Mouse (Mus musculus): ENCODE data around the gene Arhgef2.

Gene Arhgef2

GRCm38 (mm10) chr3:88646426-88646995 lies 40.7 kb downstream of the Arhgef2 start:
- no peak for DNase-seq

GRCm38 (mm10) chr3:88647076-88647475 lies 41.3 kb downstream of the Arhgef2 start:
- no peak for DNase-seq

- no peak for DNase-seq
These were observed 42.1 kb downstream of the Arhgef2 start for GRCm38 (mm10) chr3:88647779-88648413.

- DNase-seq, result no peak
These were observed 42.8 kb downstream of the Arhgef2 start for GRCm38 (mm10) chr3:88648452-88649168.

- DNase-seq, result no peak
These were observed 43.4 kb downstream of the Arhgef2 start for GRCm38 (mm10) chr3:88649186-88649585.

- DNase-seq, result no peak
These were observed 44.2 kb downstream of the Arhgef2 start for GRCm38 (mm10) chr3:88649967-88650366.

- no peak for DNase-seq
These were observed 45.1 kb downstream of the Arhgef2 start for GRCm38 (mm10) chr3:88650713-88651504.

- DNase-seq, result no peak
These were observed 46.2 kb downstream of the Arhgef2 start for GRCm38 (mm10) chr3:88651669-88652618.

- DNase-seq, result no peak
These were observed 47.2 kb downstream of the Arhgef2 start, which contains the start of gene Rxfp4 for GRCm38 (mm10) chr3:88652846-88653515. Gene Rxfp4, minus strand, starts transcription at chr3:88653142.

- no peak for DNase-seq
These were observed 48.0 kb downstream of the Arhgef2 start for GRCm38 (mm10) chr3:88653516-88654370.

- no peak for DNase-seq
These were observed 48.9 kb downstream of the Arhgef2 start for GRCm38 (mm10) chr3:88654621-88655020.

GRCm38 (mm10) chr3:88655619-88656018 lies 49.9 kb downstream of the Arhgef2 start:
- DNase-seq, result no peak

GRCm38 (mm10) chr3:88658441-88659127 lies 52.8 kb downstream of the Arhgef2 start:
- no peak for DNase-seq

- no peak for DNase-seq
These were observed 54.0 kb downstream of the Arhgef2 start for GRCm38 (mm10) chr3:88659798-88660197.

GRCm38 (mm10) chr3:88664095-88664494 lies 58.3 kb downstream of the Arhgef2 start:
- no peak for DNase-seq

- DNase-seq, result peak; percentile 93
These were observed 71.6 kb downstream of the Arhgef2 start for GRCm38 (mm10) chr3:88677399-88677798.

GRCm38 (mm10) chr3:88683814-88684213 lies 78.0 kb downstream of the Arhgef2 start:
- DNase-seq, result no peak

GRCm38 (mm10) chr3:88684236-88684979 lies 78.6 kb downstream of the Arhgef2 start:
- no peak for DNase-seq
